Mouse (Mus musculus) liver, postnatal 0 days (tissue): ENCODE results near the gene Nhp2.

Experiments used
- CTCF ChIP-seq: sonication (generic); IDR thresholded peaks from 2 replicates; pipeline ENCODE4 v1.5.1; 2016; ENCODE audit warnings: antibody characterized with exemption, low read depth
- EP300 ChIP-seq: IDR thresholded peaks from 2 replicates; pipeline ENCODE4 v1.6.1; 2016; ENCODE audit warnings: antibody characterized with exemption, low read depth, mild to moderate bottlenecking

- TF ChIP-seq CTCF (no peak), EP300 (peak; percentile 67)
These were observed 10.1 kb upstream of the Nhp2 start for GRCm38 (mm10) chr11:51609266-51609909.
